Mouse (Mus musculus): Measurements from ENCODE around the gene Manbal.

GRCm38 (mm10) chr2:157342328-157342926, 25.0 kb upstream of the Manbal start:
- TF ChIP-seq CTCF (IDR thresholded peaks at IDR 0.05; ENCODE audit: low read depth, low read length) (no peak), POLR2A (IDR thresholded peaks at IDR 0.05; ENCODE audit: extremely low read depth, insufficient read depth, low read length) (no peak)

Measured in liver, adult 2 months (tissue).